Mouse (Mus musculus): ENCODE results near the gene Arid2.

- no peak for TF ChIP-seq GATA1 (IDR thresholded peaks at IDR 0.05; ENCODE audit: low read length)
- no peak for TF ChIP-seq TAL1 (IDR thresholded peaks at IDR 0.05; ENCODE audit: low read length)
Measured at GRCm38 (mm10) chr15:96340924-96341323, 53.6 kb downstream of the Arid2 start.
